Mouse (Mus musculus): ENCODE measurements around the gene Tlx3. TPM values are rescaled to one million over a fixed set of nuclear protein-coding genes. Genes with fewer than 3 reads are reported as not detected.

Gene Tlx3
- polyA plus RNA-seq, 1 experiment, result not detected

DNA sequence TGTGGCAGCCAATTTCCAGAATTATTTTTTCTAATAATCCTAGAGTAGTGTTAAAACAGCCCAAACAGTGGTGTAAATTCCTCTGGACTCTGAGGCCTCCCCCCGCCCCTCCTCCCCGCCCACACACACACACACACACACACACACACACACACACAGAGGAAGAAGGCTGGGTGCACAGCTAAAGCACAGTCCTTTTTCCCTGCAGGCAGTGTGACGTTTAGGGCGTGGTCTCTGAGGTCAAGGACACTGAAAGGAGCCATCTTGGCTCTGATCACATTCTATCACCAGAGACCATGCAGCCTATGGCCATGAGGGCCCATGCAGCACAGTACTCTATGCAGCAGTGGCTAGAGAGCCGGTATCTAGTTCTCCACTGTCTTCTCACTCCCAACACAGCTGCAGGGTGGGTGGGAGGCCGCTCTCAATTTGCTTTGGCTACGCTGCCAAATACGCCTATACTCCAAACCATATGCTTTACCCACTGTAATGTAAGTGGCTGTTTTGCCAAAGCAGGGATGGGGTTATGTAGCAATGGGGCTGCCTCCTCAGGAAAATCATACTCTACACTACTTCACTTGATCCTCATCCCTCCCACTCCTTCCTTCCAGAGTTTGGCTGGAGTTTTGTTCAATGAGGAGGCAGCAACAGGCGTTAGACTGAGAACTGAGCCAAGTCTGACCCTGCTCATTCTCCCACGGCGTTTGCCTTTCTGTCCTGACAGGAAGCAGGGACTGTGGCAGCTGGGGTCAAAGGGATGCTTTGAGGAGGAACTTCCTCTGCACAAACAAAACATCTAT is 18.4 kb upstream of the Tlx3 start:
- 62% methylated on average over 11 of the region's 11 CpGs for WGBS
- no peak overlapping the region for H3K4me3 ChIP-seq (ENCODE audit: extremely low read depth, insufficient read depth, insufficient read length)
- no peaks in the 10 kb centered on the region for H3K4me1 ChIP-seq (ENCODE audit: control insufficient read depth, insufficient read depth, insufficient read length)
- H3K27me3 ChIP-seq (ENCODE audit: control insufficient read depth, insufficient read depth, low read length), result no peaks in the 10 kb centered on the region
- TF ChIP-seq CTCF (IDR thresholded peaks at IDR 0.05; ENCODE audit: extremely low read depth, insufficient read depth, insufficient read length, insufficient replicate concordance), result no peak
- TF ChIP-seq POLR2A (IDR thresholded peaks at IDR 0.05; ENCODE audit: low read depth, low read length), result no peak
- no peak for DNase-seq (ENCODE audit: low read depth in 1 of 2, low spot score in 2 of 2)
- no peak overlapping the region for H3K27ac ChIP-seq (ENCODE audit: insufficient read depth, low read length)
- H3K36me3 ChIP-seq (ENCODE audit: control insufficient read depth, insufficient read depth, low read length), result no peaks in the 10 kb centered on the region

DNA sequence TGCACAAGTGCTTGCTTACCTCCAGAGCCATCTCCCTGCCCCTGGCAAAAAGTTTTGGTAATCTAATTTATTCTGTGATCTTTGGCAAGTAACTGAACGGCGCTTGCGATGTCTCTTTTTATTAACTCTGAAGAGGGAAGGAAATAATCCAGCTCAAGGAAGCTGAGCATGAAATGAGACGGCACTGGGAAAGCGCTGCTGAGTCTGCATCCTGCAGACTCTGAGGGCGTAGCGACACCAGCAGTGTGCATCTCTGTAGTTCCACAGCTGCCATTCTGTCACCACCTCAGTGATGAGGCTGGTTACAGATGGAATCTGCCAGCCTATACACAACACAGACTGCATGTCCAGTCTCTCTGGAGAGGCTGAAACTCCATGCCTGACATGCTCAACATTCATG is 17.4 kb upstream of the Tlx3 start:
- WGBS, result 89% methylated on average over 7 of the region's 7 CpGs
- Histone ChIP-seq H3K27ac (ENCODE audit: insufficient read depth, low read length) (no peak overlapping the region), H3K4me3 (ENCODE audit: extremely low read depth, insufficient read depth, insufficient read length) (no peak overlapping the region), H3K36me3 (ENCODE audit: control insufficient read depth, insufficient read depth, low read length) (no peaks in the 10 kb centered on the region), H3K27me3 (ENCODE audit: control insufficient read depth, insufficient read depth, low read length) (no peaks in the 10 kb centered on the region), H3K4me1 (ENCODE audit: control insufficient read depth, insufficient read depth, insufficient read length) (no peaks in the 10 kb centered on the region)
- DNase-seq (ENCODE audit: low read depth in 1 of 2, low spot score in 2 of 2), result no peak
- TF ChIP-seq POLR2A (IDR thresholded peaks at IDR 0.05; ENCODE audit: low read depth, low read length) (no peak), CTCF (IDR thresholded peaks at IDR 0.05; ENCODE audit: extremely low read depth, insufficient read depth, insufficient read length, insufficient replicate concordance) (no peak)

DNA sequence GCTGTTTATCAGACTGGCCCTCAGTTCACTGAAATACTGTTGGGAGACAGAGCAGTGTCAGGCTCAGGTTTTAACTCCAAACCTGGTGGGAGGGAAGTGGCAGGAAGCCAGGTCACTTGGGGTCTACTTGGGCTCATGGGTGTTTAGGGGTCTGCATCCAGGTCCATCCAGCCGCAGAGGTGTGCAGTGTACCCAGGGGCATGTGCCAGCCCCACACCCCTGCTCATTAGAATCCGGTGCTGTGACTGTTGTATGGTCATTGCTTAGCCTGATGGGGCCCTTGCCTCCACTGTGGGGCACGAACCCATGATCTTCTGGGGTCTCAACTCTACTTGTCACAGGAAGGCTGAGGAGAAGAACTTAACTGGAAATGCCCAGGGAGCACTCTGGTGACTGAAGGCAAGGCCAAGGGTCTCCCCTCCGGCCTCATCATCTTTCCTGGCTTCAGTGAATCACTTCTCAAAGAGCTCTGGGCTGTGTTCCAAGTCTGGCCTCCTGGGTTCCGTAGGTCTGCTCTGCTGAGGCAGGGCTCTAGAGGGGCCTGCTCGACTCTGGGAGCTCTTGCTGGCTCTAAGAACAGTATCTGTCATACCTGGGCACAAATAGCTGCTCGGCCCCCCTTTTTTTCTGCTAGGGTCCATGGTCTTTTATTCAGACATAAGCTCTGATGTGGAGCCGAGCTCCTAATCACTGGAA is 14.1 kb upstream of the Tlx3 start:
- TF ChIP-seq POLR2A (IDR thresholded peaks at IDR 0.05; ENCODE audit: low read depth, low read length) (no peak), CTCF (IDR thresholded peaks at IDR 0.05; ENCODE audit: extremely low read depth, insufficient read depth, insufficient read length, insufficient replicate concordance) (no peak)
- no peak overlapping the region for H3K4me3 ChIP-seq (ENCODE audit: extremely low read depth, insufficient read depth, insufficient read length)
- no peaks in the 10 kb centered on the region for H3K27me3 ChIP-seq (ENCODE audit: control insufficient read depth, insufficient read depth, low read length)
- H3K27ac ChIP-seq (ENCODE audit: insufficient read depth, low read length), result no peak overlapping the region
- no peaks in the 10 kb centered on the region for H3K4me1 ChIP-seq (ENCODE audit: control insufficient read depth, insufficient read depth, insufficient read length)
- DNase-seq (ENCODE audit: low read depth in 1 of 2, low spot score in 2 of 2), result no peak
- H3K36me3 ChIP-seq (ENCODE audit: control insufficient read depth, insufficient read depth, low read length), result no peaks in the 10 kb centered on the region
- WGBS, result 73% methylated on average over 8 of the region's 8 CpGs

DNA sequence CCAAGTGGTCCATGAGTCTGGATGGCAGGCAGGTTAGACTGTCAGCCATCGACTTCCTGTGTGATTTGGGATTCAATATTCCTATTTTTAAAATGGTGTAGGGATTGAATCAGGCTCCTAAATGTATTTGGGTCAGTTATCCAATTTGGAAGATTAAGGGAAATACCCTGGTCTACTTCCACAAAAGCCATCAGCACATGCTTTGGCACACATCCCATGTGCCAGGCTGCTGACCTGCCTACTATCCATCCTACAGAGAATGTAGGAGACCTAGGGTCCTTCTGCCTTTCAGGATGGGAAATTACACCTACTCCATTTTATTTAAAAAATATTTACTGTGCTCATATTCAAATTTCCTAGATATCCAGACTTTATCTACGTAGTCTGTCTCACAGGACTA is 4.0 kb upstream of the Tlx3 start:
- WGBS, result 78% methylated on average over 2 of the region's 2 CpGs
- peaks cover 25% of the 10 kb centered on the region for H3K27me3 ChIP-seq (ENCODE audit: control insufficient read depth, insufficient read depth, low read length)

DNA sequence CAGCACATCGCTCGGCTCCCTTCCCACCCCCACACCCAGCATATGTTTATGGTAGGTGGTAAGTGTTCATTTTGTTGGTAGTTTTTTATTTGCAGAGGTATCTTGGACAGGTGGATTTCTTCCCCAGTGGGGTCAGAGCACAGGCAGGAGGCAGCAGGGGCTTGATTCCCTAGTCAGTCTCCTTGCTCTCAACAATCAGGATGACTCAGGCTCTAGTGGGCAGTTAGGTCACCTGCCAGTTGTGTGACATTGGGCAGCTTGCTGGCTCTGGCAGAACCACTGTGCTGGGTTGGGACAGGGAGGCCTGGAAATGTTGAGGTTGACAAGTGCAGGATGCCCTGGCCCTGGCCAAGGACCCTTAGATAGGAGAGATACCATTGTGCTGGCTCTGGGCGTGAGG is 1.6 kb upstream of the Tlx3 start:
- H3K4me1 ChIP-seq (ENCODE audit: control insufficient read depth, insufficient read depth, insufficient read length), result peaks cover 3% of the 10 kb centered on the region; the same call in 1 of the 2 replicates
- peaks cover 42% of the 10 kb centered on the region for H3K27me3 ChIP-seq (ENCODE audit: control insufficient read depth, insufficient read depth, low read length)
- no peaks in the 10 kb centered on the region for H3K36me3 ChIP-seq (ENCODE audit: control insufficient read depth, insufficient read depth, low read length)
- no peak for TF ChIP-seq POLR2A (IDR thresholded peaks at IDR 0.05; ENCODE audit: low read depth, low read length)
- H3K27ac ChIP-seq (ENCODE audit: insufficient read depth, low read length), result no peak overlapping the region
- WGBS, result 24% methylated on average over 3 of the region's 3 CpGs
- no peak overlapping the region for H3K4me3 ChIP-seq (ENCODE audit: extremely low read depth, insufficient read depth, insufficient read length)
- DNase-seq (ENCODE audit: low read depth in 1 of 2, low spot score in 2 of 2), result no peak

More for the DNA sequence above, 4.0 kb upstream of the Tlx3 start:
- Histone ChIP-seq H3K36me3 (ENCODE audit: control insufficient read depth, insufficient read depth, low read length) (no peaks in the 10 kb centered on the region), H3K4me3 (ENCODE audit: extremely low read depth, insufficient read depth, insufficient read length) (no peak overlapping the region), H3K27ac (ENCODE audit: insufficient read depth, low read length) (no peak overlapping the region), H3K4me1 (ENCODE audit: control insufficient read depth, insufficient read depth, insufficient read length) (no peaks in the 10 kb centered on the region; the same call in 1 of the 2 replicates)
- no peak for DNase-seq (ENCODE audit: low read depth in 1 of 2, low spot score in 2 of 2)
- TF ChIP-seq POLR2A (IDR thresholded peaks at IDR 0.05; ENCODE audit: low read depth, low read length) (no peak), CTCF (IDR thresholded peaks at IDR 0.05; ENCODE audit: extremely low read depth, insufficient read depth, insufficient read length, insufficient replicate concordance) (no peak)

DNA sequence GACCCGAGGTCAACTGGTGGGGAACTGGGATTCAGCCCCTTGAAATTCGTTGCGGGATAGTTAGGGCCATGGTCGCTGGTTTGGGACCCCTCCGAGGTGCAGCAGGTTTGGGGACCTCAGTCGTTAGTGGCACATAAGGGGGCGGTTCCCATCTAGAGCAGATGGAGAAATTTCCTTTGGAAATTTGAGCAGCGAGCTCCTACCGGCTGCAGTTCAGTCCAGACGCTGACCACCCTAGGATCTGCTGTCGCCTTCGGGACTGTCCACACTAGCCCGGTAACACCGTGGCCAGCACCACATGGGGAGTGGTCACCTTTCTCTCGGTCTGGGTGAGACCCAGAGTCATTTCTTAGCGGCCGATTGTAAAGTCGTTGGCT is 928 bp upstream of the Tlx3 start:
- peaks cover 45% of the 10 kb centered on the region for H3K27me3 ChIP-seq (ENCODE audit: control insufficient read depth, insufficient read depth, low read length)
- TF ChIP-seq POLR2A (IDR thresholded peaks at IDR 0.05; ENCODE audit: low read depth, low read length) (no peak), CTCF (IDR thresholded peaks at IDR 0.05; ENCODE audit: extremely low read depth, insufficient read depth, insufficient read length, insufficient replicate concordance) (no peak)
- no peaks in the 10 kb centered on the region for H3K36me3 ChIP-seq (ENCODE audit: control insufficient read depth, insufficient read depth, low read length)
- WGBS, result 5% methylated on average over 18 of the region's 18 CpGs
- H3K27ac ChIP-seq (ENCODE audit: insufficient read depth, low read length), result no peak overlapping the region
- H3K4me3 ChIP-seq (ENCODE audit: extremely low read depth, insufficient read depth, insufficient read length), result no peak overlapping the region
- DNase-seq (ENCODE audit: low read depth in 1 of 2, low spot score in 2 of 2), result no peak
- H3K4me1 ChIP-seq (ENCODE audit: control insufficient read depth, insufficient read depth, insufficient read length), result peaks cover 3% of the 10 kb centered on the region

DNA sequence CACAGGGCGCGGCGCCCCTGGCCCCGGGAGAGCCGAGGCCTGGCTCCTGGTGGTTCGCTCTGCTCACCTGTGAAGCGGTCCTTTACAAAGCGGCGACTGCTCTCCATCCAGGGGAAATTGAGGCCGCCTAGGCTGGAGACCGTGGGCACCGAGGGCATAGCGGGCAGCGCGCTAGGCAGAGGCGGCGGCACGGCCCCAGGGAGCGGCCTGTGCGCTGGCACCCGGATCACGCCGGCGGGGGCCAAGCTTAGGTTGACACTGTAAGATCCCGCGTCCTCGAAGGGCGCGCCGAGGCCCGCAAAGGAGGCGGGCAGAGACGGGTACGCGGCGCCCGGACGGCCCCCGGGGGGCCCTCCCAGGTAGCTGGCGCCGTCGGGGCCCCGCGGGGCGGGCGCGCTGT is 417 bp downstream of the Tlx3 start:
- 9% methylated on average over 46 of the region's 47 CpGs for WGBS
- TF ChIP-seq POLR2A (IDR thresholded peaks at IDR 0.05; ENCODE audit: low read depth, low read length) (no peak), CTCF (IDR thresholded peaks at IDR 0.05; ENCODE audit: extremely low read depth, insufficient read depth, insufficient read length, insufficient replicate concordance) (no peak)
- Histone ChIP-seq H3K27ac (ENCODE audit: insufficient read depth, low read length) (no peak overlapping the region), H3K4me1 (ENCODE audit: control insufficient read depth, insufficient read depth, insufficient read length) (peaks cover 3% of the 10 kb centered on the region), H3K36me3 (ENCODE audit: control insufficient read depth, insufficient read depth, low read length) (no peaks in the 10 kb centered on the region), H3K4me3 (ENCODE audit: extremely low read depth, insufficient read depth, insufficient read length) (no peak overlapping the region), H3K27me3 (ENCODE audit: control insufficient read depth, insufficient read depth, low read length) (peaks cover 55% of the 10 kb centered on the region)
- DNase-seq (ENCODE audit: low read depth in 1 of 2, low spot score in 2 of 2), result no peak

All from spleen, adult 2 months (tissue).